In the genomic region with DNA sequence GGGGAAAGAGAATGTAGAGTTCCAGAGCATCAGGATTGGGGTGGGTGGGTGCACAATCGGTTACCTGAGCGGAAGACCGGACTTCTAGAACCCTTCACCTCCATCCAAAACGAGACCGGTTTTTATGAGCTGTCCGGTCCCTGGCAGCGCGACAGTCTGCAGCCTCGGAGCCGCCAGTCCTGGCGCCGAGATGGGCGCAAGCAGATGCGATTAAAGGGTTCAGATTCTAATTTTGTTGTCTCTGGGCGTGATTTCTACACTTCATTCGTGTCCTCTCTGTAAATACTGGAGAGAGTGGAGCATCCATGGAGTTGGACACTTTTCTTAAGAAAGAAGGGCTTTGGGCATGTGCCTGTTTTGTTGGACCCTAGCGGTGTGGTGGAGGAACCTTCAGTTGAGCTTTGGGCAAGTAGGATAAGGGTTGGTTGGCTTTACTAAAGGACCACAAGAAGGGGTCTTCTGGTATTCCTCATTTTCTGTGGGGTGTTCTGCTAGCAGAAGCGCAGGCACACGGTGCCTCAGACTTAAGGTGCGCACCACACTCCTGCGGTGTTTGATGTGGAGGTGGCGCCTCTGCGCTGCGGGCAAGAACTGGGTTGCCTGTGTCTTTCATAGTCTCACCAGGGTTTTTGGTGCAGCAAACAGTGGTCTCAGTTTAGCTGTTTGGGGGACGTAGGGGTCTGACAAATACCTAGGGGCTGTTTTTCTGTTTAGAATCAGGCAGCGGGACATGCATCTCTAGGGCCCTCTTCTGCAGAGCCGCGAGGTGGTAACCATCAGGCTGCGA, we compare ENCODE assay signal across 8 mouse cellular contexts. TPM values are rescaled to one million over a fixed set of nuclear protein-coding genes. Genes with fewer than 3 reads are reported as not detected.
DNase-seq lines count a peak whose midpoint lies in the region; ATAC-seq and TF ChIP-seq lines count a peak whose summit lies in the region.

No protein-coding gene starts in this region.

- H3K27me3 ChIP-seq in lung, embryonic 14.5 days (ENCODE audit: insufficient read depth, low read length), result peaks cover 37% of the 10 kb centered on the region
- peaks cover 47% of the 10 kb centered on the region for H3K27me3 ChIP-seq in intestine, embryonic 14.5 days (replicated peaks; ENCODE audit: control insufficient read depth, insufficient read depth, low read length)
- peaks cover 49% of the 10 kb centered on the region for H3K27me3 ChIP-seq in midbrain, embryonic 13.5 days

- H3K36me3 ChIP-seq in lung, embryonic 14.5 days (ENCODE audit: insufficient read depth), result no peaks in the 10 kb centered on the region
- H3K36me3 ChIP-seq in intestine, embryonic 14.5 days (ENCODE audit: control insufficient read depth, insufficient read depth, low read length), result no peaks in the 10 kb centered on the region
- H3K36me3 ChIP-seq in midbrain, embryonic 13.5 days, result no peaks in the 10 kb centered on the region

- TF ChIP-seq CTCF in lung, embryonic 14.5 days (IDR thresholded peaks at IDR 0.05; ENCODE audit: low read depth), result 0 out of 2 replicates have a peak, but pooled peaks have one; percentile 11
- TF ChIP-seq CTCF in lung, adult 2 months (IDR thresholded peaks at IDR 0.05; ENCODE audit: insufficient read depth, low read length), result no peak

- H3K9ac ChIP-seq in lung, embryonic 14.5 days, result peak overlapping the region; percentile 50; the same call in 1 of the 2 replicates
- H3K9ac ChIP-seq in intestine, embryonic 14.5 days (ENCODE audit: low read length), result no peak overlapping the region
- H3K9ac ChIP-seq in midbrain, embryonic 13.5 days (replicated peaks), result peak overlapping the region; percentile 73

- H3K4me2 ChIP-seq in lung, embryonic 14.5 days, result peak overlapping the region; percentile 92
- peak overlapping the region; percentile 91 for H3K4me2 ChIP-seq in intestine, embryonic 14.5 days (ENCODE audit: low read length)
- peak overlapping the region; percentile 93 for H3K4me2 ChIP-seq in midbrain, embryonic 13.5 days (replicated peaks)

- 2% methylated on average over 29 of the region's 29 CpGs for WGBS in lung, embryonic 14.5 days
- 3% methylated on average over 29 of the region's 29 CpGs for WGBS in lung, adult 2 months
- WGBS in intestine, embryonic 14.5 days, result 2% methylated on average over 29 of the region's 29 CpGs
- 1% methylated on average over 29 of the region's 29 CpGs for WGBS in midbrain, embryonic 13.5 days

- H3K9me3 ChIP-seq in lung, embryonic 14.5 days (ENCODE audit: low read depth, low read length), result no peaks in the 10 kb centered on the region
- no peaks in the 10 kb centered on the region for H3K9me3 ChIP-seq in intestine, embryonic 14.5 days (ENCODE audit: control insufficient read depth, low read length)
- H3K9me3 ChIP-seq in midbrain, embryonic 13.5 days, result no peaks in the 10 kb centered on the region

- no peak overlapping the region for H3K27ac ChIP-seq in lung, embryonic 14.5 days (ENCODE audit: low read depth)
- H3K27ac ChIP-seq in intestine, embryonic 14.5 days (ENCODE audit: low read depth), result no peak overlapping the region
- H3K27ac ChIP-seq in midbrain, embryonic 13.5 days, result no peak overlapping the region

- DNase-seq in lung, embryonic 14.5 days, result peak; percentile 6
- DNase-seq in lung, adult 2 months, result no peak
- DNase-seq in embryo, embryonic 11 days, result peak; percentile 20
- peak; percentile 62 for DNase-seq in intestine, embryonic 14.5 days (ENCODE audit: low spot score)
- no peak for DNase-seq in thymus, adult 18-20 months
- no peak for DNase-seq in spleen, postnatal 36 days (ENCODE audit: low spot score in 2 of 2)
- DNase-seq in urinary bladder, adult 18-20 months (ENCODE audit: low spot score in 2 of 2), result no peak

- TF ChIP-seq POLR2A in lung, adult 2 months (IDR thresholded peaks at IDR 0.05; ENCODE audit: borderline replicate concordance, extremely low read depth, low read depth, low read length), result no peak

- H3K4me1 ChIP-seq in lung, embryonic 14.5 days (ENCODE audit: insufficient read depth), result no peaks in the 10 kb centered on the region
- H3K4me1 ChIP-seq in lung, adult 2 months (ENCODE audit: control insufficient read depth, insufficient read depth, low read length), result no peaks in the 10 kb centered on the region
- 0 out of 2 replicates have a peak, but pooled peaks cover 5% of the 10 kb centered on the region for H3K4me1 ChIP-seq in intestine, embryonic 14.5 days (replicated peaks; ENCODE audit: control insufficient read depth, insufficient read depth, low read length)
- peaks cover 21% of the 10 kb centered on the region for H3K4me1 ChIP-seq in midbrain, embryonic 13.5 days (replicated peaks)

- ATAC-seq in lung, embryonic 14.5 days (ENCODE audit: insufficient read depth), result peak; percentile 9; the same call in 1 of the 2 replicates
- 0 out of 2 replicates have a peak, but pooled peaks have one; percentile 7 for ATAC-seq in intestine, embryonic 14.5 days (replicated peaks; ENCODE audit: low FRiP score, low TSS enrichment, low read depth)
- peak; percentile 18 for ATAC-seq in midbrain, embryonic 13.5 days

- H3K4me3 ChIP-seq in lung, embryonic 14.5 days (ENCODE audit: low read depth, low read length), result peak overlapping the region; percentile 49
- H3K4me3 ChIP-seq in lung, adult 2 months (replicated peaks; ENCODE audit: extremely low read depth, low read depth, low read length), result no peak overlapping the region
- H3K4me3 ChIP-seq in intestine, embryonic 14.5 days (ENCODE audit: low read depth, low read length), result peak overlapping the region; percentile 50
- H3K4me3 ChIP-seq in midbrain, embryonic 13.5 days (replicated peaks), result peak overlapping the region; percentile 70

RNA-seq across cellular contexts. Expression of gene C530025M09Rik, which starts 0.6 kb away (rescaled TPM):
- polyA plus RNA-seq in lung, embryonic 14.5 days (2014; fragmentation: Nextera tagmentation; extraction: Ambion mirVana), result not detected in 2 replicates
- not detected in 2 replicates for polyA plus RNA-seq in lung, adult 2 months (2012; rRNA removed)
- not detected in 2 replicates for polyA plus RNA-seq in intestine, embryonic 14.5 days (2014; fragmentation: Nextera tagmentation; extraction: Ambion mirVana)
- polyA plus RNA-seq in midbrain, embryonic 13.5 days (2015; fragmentation: Nextera tagmentation; extraction: Ambion mirVana), result 0.85 and 0.95 TPM in 2 replicates

RNA-seq across cellular contexts. Expression of gene Syndig1, which starts 2.6 kb away (rescaled TPM):
- 4.2 TPM in 2 replicates for polyA plus RNA-seq in lung, embryonic 14.5 days (2014; fragmentation: Nextera tagmentation; extraction: Ambion mirVana)
- polyA plus RNA-seq in lung, adult 2 months (2012; rRNA removed), result 0.15 and 0.28 TPM in 2 replicates
- polyA plus RNA-seq in intestine, embryonic 14.5 days (2014; fragmentation: Nextera tagmentation; extraction: Ambion mirVana), result 9.8 and 11.4 TPM in 2 replicates
- polyA plus RNA-seq in midbrain, embryonic 13.5 days (2015; fragmentation: Nextera tagmentation; extraction: Ambion mirVana), result 14.0 and 14.7 TPM in 2 replicates

Comparison
In these comparisons a context has a peak if more than half of its experiments do, and no peak if none do; other contexts are left out.
1. DNase-seq: peak in lung, embryonic 14.5 days (single experiment), embryo, embryonic 11 days (single experiment) and intestine, embryonic 14.5 days (single experiment); none in lung, adult 2 months (single experiment), thymus, adult 18-20 months (0 of 2), spleen, postnatal 36 days (0 of 2) and urinary bladder, adult 18-20 months (0 of 2).
2. Peak in every context shown above with its lines, with median percentiles within 50 percentile points of each other: ATAC-seq and H3K4me2 ChIP-seq.